Mouse (Mus musculus) left cerebral cortex, postnatal 14 days (tissue): ENCODE results near the gene Cd101. TPM values are rescaled to one million over a fixed set of nuclear protein-coding genes. Genes with fewer than 3 reads are reported as not detected.

Experiments used
- DNase-seq, 2 experiments: peaks; one replicate each; pipeline ENCODE4 v3.0.0; 2021 to 2022; ENCODE audit warnings: low spot score in 2 of 2, mixed read lengths in 1 of 2
- intact Hi-C: fragments of 180-260 bp; cut with DNase I; formaldehyde crosslinking; loops from one replicate; pipeline ENCODE4 v1.15.1; 2025
- total RNA-seq, 2 experiments: library from RNA; stranded (reverse); gene quantifications; 2 replicates each; pipeline ENCODE4 v1.2.3; 2021

The Cd101 gene
- total RNA-seq, 2 experiments from 2014 or later: 0.34 to 0.40 TPM

GRCm38 (mm10) chr3:101045431-101045830, 16.1 kb upstream of the Cd101 start:
- intact Hi-C loops: no loop called here
- no peak for DNase-seq

- intact Hi-C loops: no loop called here
- DNase-seq: no peak
These were observed 15.3 kb upstream of the Cd101 start for GRCm38 (mm10) chr3:101044686-101045085.

- intact Hi-C loops: no loop called here
- no peak for DNase-seq
These were observed 12.6 kb upstream of the Cd101 start for GRCm38 (mm10) chr3:101041997-101042396.

GRCm38 (mm10) chr3:101037984-101038545, 8.7 kb upstream of the Cd101 start:
- DNase-seq: no peak
- intact Hi-C loops: no loop called here

- intact Hi-C loops: no loop called here
- no peak for DNase-seq
These were observed 6.6 kb upstream of the Cd101 start for GRCm38 (mm10) chr3:101036001-101036400.

- intact Hi-C loops: no loop called here
- no peak for DNase-seq
These were observed 5.2 kb upstream of the Cd101 start for GRCm38 (mm10) chr3:101034509-101034908.

GRCm38 (mm10) chr3:101033644-101034043, 4.3 kb upstream of the Cd101 start:
- intact Hi-C loops: no loop called here
- DNase-seq: no peak

GRCm38 (mm10) chr3:101031456-101032142, 2.2 kb upstream of the Cd101 start:
- intact Hi-C loops: no loop called here
- DNase-seq: no peak

GRCm38 (mm10) chr3:101030630-101031029, 1.3 kb upstream of the Cd101 start:
- intact Hi-C loops: no loop called here
- DNase-seq: no peak

- DNase-seq: no peak
- intact Hi-C loops: no loop called here
These were observed 2.6 kb downstream of the Cd101 start for GRCm38 (mm10) chr3:101026741-101027140.

- DNase-seq: no peak
- intact Hi-C loops: no loop called here
These were observed 6.4 kb downstream of the Cd101 start for GRCm38 (mm10) chr3:101022967-101023366.

- intact Hi-C loops: no loop called here
- DNase-seq: no peak
These were observed 7.8 kb downstream of the Cd101 start for GRCm38 (mm10) chr3:101021481-101022051.

GRCm38 (mm10) chr3:101021073-101021472, 8.3 kb downstream of the Cd101 start:
- no peak for DNase-seq
- intact Hi-C loops: no loop called here

- intact Hi-C loops: no loop called here
- DNase-seq: no peak
These were observed 10.9 kb downstream of the Cd101 start for GRCm38 (mm10) chr3:101018494-101018893.

- intact Hi-C loops: no loop called here
- DNase-seq: no peak
These were observed 13.3 kb downstream of the Cd101 start for GRCm38 (mm10) chr3:101016050-101016449.

GRCm38 (mm10) chr3:101015254-101015653, 14.1 kb downstream of the Cd101 start:
- DNase-seq: no peak
- intact Hi-C loops: no loop called here

- intact Hi-C loops: no loop called here
- no peak for DNase-seq
These were observed 15.8 kb downstream of the Cd101 start for GRCm38 (mm10) chr3:101013536-101013935.

GRCm38 (mm10) chr3:101013005-101013404, 16.4 kb downstream of the Cd101 start:
- DNase-seq: no peak
- intact Hi-C loops: no loop called here

GRCm38 (mm10) chr3:101012597-101012996, 16.8 kb downstream of the Cd101 start:
- no peak for DNase-seq
- intact Hi-C loops: no loop called here

- intact Hi-C loops: no loop called here
- DNase-seq: peak; percentile 62 to 82
These were observed 17.2 kb downstream of the Cd101 start for GRCm38 (mm10) chr3:101012131-101012571.

GRCm38 (mm10) chr3:101011203-101011600, 18.2 kb downstream of the Cd101 start:
- DNase-seq: no peak
- intact Hi-C loops: no loop called here
